Mouse (Mus musculus): ENCODE measurements around the gene Selenoi. TPM values are rescaled to one million over a fixed set of nuclear protein-coding genes. Genes with fewer than 3 reads are reported as not detected.

The Selenoi gene
- polyA plus RNA-seq, 1 experiment from 2014 or later: 26.7 TPM

GRCm38 (mm10) chr5:30287106-30287882 is 54.9 kb downstream of the Selenoi start:
- H3K4me1 ChIP-seq (replicated peaks; ENCODE audit: control insufficient read depth, insufficient read depth): no peaks in the 10 kb centered on the region
- no peak overlapping the region for H3K4me3 ChIP-seq (ENCODE audit: low read depth, low read length)
- TF ChIP-seq CTCF (IDR thresholded peaks at IDR 0.05; ENCODE audit: low read depth) (no peak), EP300 (optimal IDR thresholded peaks at IDR 0.05) (no peak)
- DNase-seq (ENCODE audit: low spot score) (no peak), ATAC-seq (ENCODE audit: low FRiP score, low TSS enrichment) (peak; percentile 47)
- no peaks in the 10 kb centered on the region for H3K9me3 ChIP-seq (ENCODE audit: control insufficient read depth, low read length)
- H3K9ac ChIP-seq (ENCODE audit: low read length): no peak overlapping the region
- 65% methylated on average over 9 of the region's 9 CpGs for WGBS
- H3K36me3 ChIP-seq (ENCODE audit: control insufficient read depth, insufficient read depth, low read length): no peaks in the 10 kb centered on the region
- no peaks in the 10 kb centered on the region for H3K27me3 ChIP-seq (ENCODE audit: control insufficient read depth, insufficient read depth, low read length)
- no peak overlapping the region for H3K4me2 ChIP-seq (replicated peaks; ENCODE audit: low read depth)
- no peak overlapping the region for H3K27ac ChIP-seq (replicated peaks)

Other genes with a start within 250 kb of the Selenoi start
- gene Il6, start 219.5 kb upstream of the Selenoi start, polyA plus RNA-seq (2015; fragmentation: Nextera tagmentation; extraction: Ambion mirVana): 0.10 and 0.16 TPM in 2 replicates
- 82.1 and 84.8 TPM in 2 replicates for gene Tyms, start 159.0 kb upstream of the Selenoi start, polyA plus RNA-seq (2015; fragmentation: Nextera tagmentation; extraction: Ambion mirVana)
- 0.10 and 0.12 TPM in 2 replicates for gene Garem2, start 127.4 kb upstream of the Selenoi start, polyA plus RNA-seq (2015; fragmentation: Nextera tagmentation; extraction: Ambion mirVana)
- not detected in 2 replicates for gene 3110082J24Rik, start 126.5 kb upstream of the Selenoi start, polyA plus RNA-seq (2015; fragmentation: Nextera tagmentation; extraction: Ambion mirVana)
- gene Hadha, start 77.4 kb upstream of the Selenoi start, polyA plus RNA-seq (2015; fragmentation: Nextera tagmentation; extraction: Ambion mirVana): 201 and 213 TPM in 2 replicates
- 323 and 350 TPM in 2 replicates for gene Hadhb, start 77.3 kb upstream of the Selenoi start, polyA plus RNA-seq (2015; fragmentation: Nextera tagmentation; extraction: Ambion mirVana)
- gene Adgrf3, start 26.9 kb upstream of the Selenoi start, polyA plus RNA-seq (2015; fragmentation: Nextera tagmentation; extraction: Ambion mirVana): 0.12 and 0.24 TPM in 2 replicates
- gene Drc1, start 48.8 kb downstream of the Selenoi start, polyA plus RNA-seq (2015; fragmentation: Nextera tagmentation; extraction: Ambion mirVana): 1.1 and 1.7 TPM in 2 replicates
- 0.02 TPM in 2 replicates for gene Otof, start 229.4 kb downstream of the Selenoi start, polyA plus RNA-seq (2015; fragmentation: Nextera tagmentation; extraction: Ambion mirVana)
- not detected in 2 replicates for gene 1700001C02Rik, start 233.5 kb downstream of the Selenoi start, polyA plus RNA-seq (2015; fragmentation: Nextera tagmentation; extraction: Ambion mirVana)